Mouse (Mus musculus) liver, adult 2 months (tissue): ENCODE results near the gene 2610528J11Rik.

ENCODE experiments used
- CTCF ChIP-seq: fragments of 200-500 bp; IDR thresholded peaks from 2 replicates; pipeline ENCODE4 v1.5.1; 2011; ENCODE audit warnings: low read depth, low read length, control low read depth
- POLR2A ChIP-seq: fragments of 200-500 bp; IDR thresholded peaks from 2 replicates; pipeline ENCODE4 v1.6.1; 2011; ENCODE audit warnings: low read length, control low read depth; ENCODE audit not compliant: insufficient read depth; ENCODE audit errors: extremely low read depth

GRCm38 (mm10) chr4:118564062-118564925, 37.5 kb downstream of the 2610528J11Rik start:
- TF ChIP-seq CTCF = no peak
- TF ChIP-seq POLR2A = no peak
